Mouse (Mus musculus): Measurements from ENCODE around the gene Vmn1r23. TPM values are rescaled to one million over a fixed set of nuclear protein-coding genes. Genes with fewer than 3 reads are reported as not detected.
"Not testable (repeated sequence)": the region's sequence is repeated elsewhere in the genome, so short reads cannot be mapped to it uniquely, and the experiment has no call there.

Vmn1r23 gene
- total RNA-seq (2022) = not detected

DNA sequence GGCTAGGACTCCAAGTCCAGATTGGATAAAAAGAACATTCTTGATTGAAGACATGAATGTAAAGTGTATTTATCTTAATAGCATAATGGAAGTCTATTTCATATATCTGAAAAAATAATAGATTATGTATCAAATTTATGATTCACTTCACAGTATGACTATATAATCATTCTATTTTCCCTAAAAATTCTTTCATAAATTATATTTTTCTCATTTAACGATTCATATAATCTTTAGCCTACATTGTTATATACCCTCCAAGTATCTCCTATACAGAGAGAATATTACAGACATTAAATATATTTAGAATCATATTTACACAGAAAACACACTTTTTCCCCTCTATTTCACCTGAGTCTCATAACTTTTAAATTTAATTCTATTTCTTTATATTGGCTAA, at the start of gene Vmn1r23:
Gene Vmn1r23 (minus strand): TSS at position 101 of the 400 bp plus-strand sequence.
- no peak for DNase-seq (ENCODE audit: low spot score in 2 of 2)

DNA sequence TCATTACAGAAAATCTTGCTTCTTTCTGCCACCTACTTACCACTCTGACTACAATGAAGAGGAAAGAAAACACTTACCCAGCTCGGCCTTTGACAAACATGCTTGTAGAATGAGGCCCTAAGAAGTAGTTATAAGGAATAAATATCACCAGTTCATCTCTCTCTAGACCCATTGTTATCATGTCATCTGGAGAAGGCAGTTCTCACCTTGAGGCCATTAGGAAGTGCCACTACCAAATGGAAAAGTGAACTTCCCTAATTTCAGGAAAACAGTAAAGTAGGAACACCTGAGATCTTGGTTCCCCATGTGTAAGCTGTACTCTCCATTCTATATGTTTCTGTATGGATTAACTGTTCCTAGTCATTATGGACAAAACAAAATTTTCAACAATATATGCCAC, 34.8 kb upstream of the Vmn1r23 start, which contains the start of gene Vmn1r24:
Gene Vmn1r24 (minus strand): TSS at position 101 of the 400 bp plus-strand sequence.
- DNase-seq (ENCODE audit: low spot score in 2 of 2) = not testable (repeated sequence)

DNA sequence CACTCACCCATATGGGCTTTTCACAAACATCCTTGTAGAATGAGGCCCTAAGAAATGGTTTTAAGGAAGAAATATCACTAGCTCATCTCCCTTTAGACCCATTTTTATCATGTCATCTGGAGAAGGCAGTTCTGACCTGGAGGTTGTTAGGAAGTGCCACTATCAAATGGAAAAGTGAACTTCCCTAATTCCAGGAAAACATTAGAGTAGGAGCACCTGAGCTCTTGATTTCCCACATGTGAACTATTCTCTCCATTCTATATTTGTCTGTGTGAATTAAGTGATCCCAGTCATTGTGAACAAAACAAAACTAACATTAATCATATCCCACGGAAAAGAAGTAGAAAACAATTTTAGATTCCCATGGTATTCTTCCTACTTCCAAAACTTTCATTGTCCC, 18.7 kb downstream of the Vmn1r23 start, which contains the start of gene Vmn1r22:
Gene Vmn1r22 (minus strand): TSS at position 101 of the 400 bp plus-strand sequence.
- no peak for DNase-seq (ENCODE audit: low spot score in 2 of 2)

Other genes with a start within 250 kb of the Vmn1r23 start
- 10 to 100 TPM in 1 of 4 experiments, 1 to 10 TPM in 3; 8.6 to 10.2 (median 9.7) TPM for gene Pyurf, start 234.8 kb downstream of the Vmn1r23 start, total RNA-seq (2022)
- gene Lancl2, start 224.3 kb downstream of the Vmn1r23 start, total RNA-seq (2022) = 100 to 1,000 TPM in 2 of 4 experiments, 10 to 100 TPM in 2; 88.9 to 114 (median 97.6) TPM
- 100 to 1,000 TPM; 109 to 124 (median 114) TPM for gene Vopp1, start 101.7 kb downstream of the Vmn1r23 start, total RNA-seq (2022)
- gene Vmn1r21, start 76.5 kb downstream of the Vmn1r23 start, total RNA-seq (2022) = not detected
- not detected for gene Vmn1r22, start 18.8 kb downstream of the Vmn1r23 start, total RNA-seq (2022)
- gene Vmn1r24, start 34.7 kb upstream of the Vmn1r23 start, total RNA-seq (2022) = not detected
- gene Vmn1r25, start 54.0 kb upstream of the Vmn1r23 start, total RNA-seq (2022) = not detected
- gene Vmn1r26, start 88.3 kb upstream of the Vmn1r23 start, total RNA-seq (2022) = not detected

Data from left cerebral cortex, adult 8-10 months (tissue).